Mouse (Mus musculus) neural tube, embryonic 13.5 days (tissue): Measurements from ENCODE around the gene C2cd4b. TPM values are rescaled to one million over a fixed set of nuclear protein-coding genes. Genes with fewer than 3 reads are reported as not detected.

Experiments
- ATAC-seq: fragments of 200-750 bp; cut with Nextera tagmentation; 2 replicates; pipeline ENCODE4 v1.8.0; 2017; ENCODE audit warnings: low read depth, mild to moderate bottlenecking, moderate TSS enrichment, moderate library complexity
- H3K27ac ChIP-seq: fragments of 300-500 bp; sonication (generic); replicated peaks from 2 replicates; pipeline ENCODE4 v1.5.1; 2015; ENCODE audit warnings: moderate library complexity, mild to moderate bottlenecking, inconsistent platforms
- H3K27me3 ChIP-seq: fragments of 300-500 bp; sonication (generic); 2 replicates; pipeline ENCODE4 v1.6.1; 2015; ENCODE audit warnings: mild to moderate bottlenecking, inconsistent platforms
- H3K36me3 ChIP-seq: fragments of 300-500 bp; sonication (generic); 2 replicates; pipeline ENCODE4 v1.6.1; 2015; ENCODE audit warnings: mild to moderate bottlenecking, inconsistent platforms
- H3K4me1 ChIP-seq: fragments of 300-500 bp; sonication (generic); replicated peaks from 2 replicates; pipeline ENCODE4 v1.6.1; 2015; ENCODE audit warnings: inconsistent platforms
- H3K4me2 ChIP-seq: fragments of 300-500 bp; sonication (generic); 2 replicates; pipeline ENCODE4 v1.6.1; 2015; ENCODE audit warnings: inconsistent platforms, mild to moderate bottlenecking, moderate library complexity
- H3K4me3 ChIP-seq: fragments of 300-500 bp; sonication (generic); 2 replicates; pipeline ENCODE4 v1.5.1; 2015; ENCODE audit warnings: mild to moderate bottlenecking, inconsistent platforms
- H3K9ac ChIP-seq: fragments of 300-500 bp; sonication (generic); 2 replicates; pipeline ENCODE4 v1.6.1; 2015; ENCODE audit warnings: moderate library complexity, mild to moderate bottlenecking, inconsistent platforms
- H3K9me3 ChIP-seq: fragments of 300-500 bp; sonication (generic); 2 replicates; pipeline ENCODE4 v1.6.1; 2016; ENCODE audit warnings: inconsistent platforms
- WGBS: fragments of 180-500 bp; shearing (Covaris S2); methylation state at CpG from one replicate; pipeline ENCODE4 v1.1.7; 2015; 5-methylcytosine and 5-hydroxymethylcytosine counted together
- polyA plus RNA-seq: library from polyadenylated mRNA; unstranded; fragments of >200 nt; fragmentation: Nextera tagmentation; extraction: Ambion mirVana; gene quantifications from 2 replicates; pipeline ENCODE4 v1.2.1, GENCODE M21; 2015

C2cd4b gene
- 0.53 and 0.73 TPM in 2 replicates for polyA plus RNA-seq

GRCm38 (mm10) chr9:67759163-67759955 is at the start of gene C2cd4b:
C2cd4b (plus strand) TSS chr9:67759437.
- Histone ChIP-seq H3K27me3 (peaks cover 33% of the 10 kb centered on the region), H3K36me3 (no peaks in the 10 kb centered on the region), H3K27ac (peak within 1 kb of the TSS; percentile 89), H3K4me1 (peaks cover 19% of the 10 kb centered on the region), H3K4me3 (peak within 1 kb of the TSS; percentile 67), H3K9me3 (no peaks in the 10 kb centered on the region), H3K4me2 (peak within 1 kb of the TSS; percentile 88), H3K9ac (peak within 1 kb of the TSS; percentile 79)
- 3% methylated on average over 49 of the region's 49 CpGs for WGBS
- peak; percentile 40 for ATAC-seq

GRCm38 (mm10) chr9:67711051-67711877 is 48.0 kb upstream of the C2cd4b start:
- Histone ChIP-seq H3K4me3 (no peak overlapping the region), H3K27me3 (no peaks in the 10 kb centered on the region), H3K9ac (no peak overlapping the region), H3K4me1 (no peaks in the 10 kb centered on the region), H3K36me3 (no peaks in the 10 kb centered on the region), H3K27ac (no peak overlapping the region), H3K9me3 (no peaks in the 10 kb centered on the region), H3K4me2 (no peak overlapping the region)
- ATAC-seq = no peak
- 43% methylated on average over 15 of the region's 15 CpGs for WGBS

- Histone ChIP-seq H3K4me2 (no peak overlapping the region), H3K9ac (no peak overlapping the region), H3K27me3 (no peaks in the 10 kb centered on the region), H3K4me3 (no peak overlapping the region), H3K9me3 (no peaks in the 10 kb centered on the region), H3K4me1 (no peaks in the 10 kb centered on the region), H3K36me3 (no peaks in the 10 kb centered on the region), H3K27ac (no peak overlapping the region)
- WGBS = 85% methylated on average over 9 of the region's 9 CpGs
- ATAC-seq = no peak
These were observed 47.1 kb upstream of the C2cd4b start for GRCm38 (mm10) chr9:67712146-67712545.

DNA sequence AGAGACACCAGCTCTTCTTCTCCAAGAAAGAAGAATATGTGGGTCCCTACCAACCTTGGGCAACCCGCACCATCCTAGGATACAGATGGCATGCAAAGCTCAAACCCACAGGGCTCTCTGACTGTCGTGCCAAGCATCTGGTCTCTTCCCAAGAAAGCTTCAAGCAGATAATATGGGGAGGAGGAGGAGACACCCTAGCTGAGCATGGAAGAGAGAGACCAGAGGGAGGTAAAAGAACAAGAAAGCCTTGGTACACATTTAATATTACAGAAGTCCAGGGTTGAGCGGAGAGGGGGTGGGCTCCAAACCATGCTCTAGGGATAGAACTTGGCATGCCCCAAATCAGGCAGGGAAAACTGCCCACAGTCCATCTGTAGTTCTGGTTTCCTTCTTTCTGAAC is 42.2 kb upstream of the C2cd4b start:
- H3K4me2 ChIP-seq = no peak overlapping the region
- WGBS = 90% methylated on average over 3 of the region's 3 CpGs
- no peaks in the 10 kb centered on the region for H3K27me3 ChIP-seq

DNA sequence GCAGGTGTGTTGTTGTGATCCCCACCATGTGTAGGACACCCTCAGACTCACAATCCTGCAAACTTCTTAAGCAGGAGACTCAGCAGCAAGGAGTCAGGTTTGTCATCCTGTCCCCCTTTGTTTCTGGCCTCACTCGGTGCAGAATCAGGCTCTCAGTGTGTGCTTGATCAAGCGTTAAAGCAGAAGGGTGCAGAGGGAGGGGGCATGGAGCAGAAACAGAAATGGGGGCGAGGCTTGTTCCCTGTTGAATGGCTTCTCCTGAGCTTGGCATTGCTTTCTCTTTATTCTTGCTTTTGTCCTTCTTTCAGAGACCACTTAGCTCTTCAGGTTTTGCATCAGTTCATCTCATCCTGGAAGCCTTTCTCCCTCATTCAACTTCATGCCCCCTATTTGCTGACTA is 40.6 kb upstream of the C2cd4b start:
- no peak overlapping the region for H3K27ac ChIP-seq
- H3K27me3 ChIP-seq = no peaks in the 10 kb centered on the region
- ATAC-seq = no peak
- no peak overlapping the region for H3K9ac ChIP-seq
- 24% methylated on average over 3 of the region's 3 CpGs for WGBS
- no peaks in the 10 kb centered on the region for H3K4me1 ChIP-seq
- no peaks in the 10 kb centered on the region for H3K36me3 ChIP-seq
- no peak overlapping the region for H3K4me2 ChIP-seq
- no peaks in the 10 kb centered on the region for H3K9me3 ChIP-seq
- no peak overlapping the region for H3K4me3 ChIP-seq

More for the DNA sequence above, 42.2 kb upstream of the C2cd4b start:
- Histone ChIP-seq H3K4me1 (no peaks in the 10 kb centered on the region), H3K9me3 (no peaks in the 10 kb centered on the region), H3K4me3 (no peak overlapping the region), H3K36me3 (no peaks in the 10 kb centered on the region), H3K27ac (no peak overlapping the region), H3K9ac (no peak overlapping the region)
- no peak for ATAC-seq

DNA sequence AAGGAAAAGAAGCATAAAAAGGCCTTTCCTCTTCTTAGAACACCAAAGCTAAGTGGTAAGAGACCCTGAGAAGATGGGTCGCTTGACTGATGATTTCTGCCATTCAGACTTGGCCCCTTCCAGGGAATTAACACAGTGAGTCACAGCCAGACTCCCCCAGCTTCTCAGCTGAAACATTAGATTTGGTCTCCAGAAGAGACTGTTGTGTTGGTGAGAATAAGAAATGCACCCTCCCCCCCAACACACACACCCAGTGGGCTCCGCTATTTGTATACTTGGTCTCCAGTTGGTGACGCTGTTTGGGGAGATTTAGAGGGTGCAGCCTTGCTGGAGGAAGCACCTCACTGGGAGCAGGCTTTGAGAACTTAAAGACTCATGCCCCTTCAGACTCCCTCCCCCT is 39.1 kb upstream of the C2cd4b start:
- H3K27ac ChIP-seq = no peak overlapping the region
- H3K27me3 ChIP-seq = no peaks in the 10 kb centered on the region
- no peak overlapping the region for H3K4me3 ChIP-seq
- no peak overlapping the region for H3K4me2 ChIP-seq
- no peak overlapping the region for H3K9ac ChIP-seq
- no peaks in the 10 kb centered on the region for H3K36me3 ChIP-seq
- H3K4me1 ChIP-seq = no peaks in the 10 kb centered on the region
- H3K9me3 ChIP-seq = no peaks in the 10 kb centered on the region
- WGBS = 84% methylated on average over 3 of the region's 3 CpGs
- ATAC-seq = no peak

DNA sequence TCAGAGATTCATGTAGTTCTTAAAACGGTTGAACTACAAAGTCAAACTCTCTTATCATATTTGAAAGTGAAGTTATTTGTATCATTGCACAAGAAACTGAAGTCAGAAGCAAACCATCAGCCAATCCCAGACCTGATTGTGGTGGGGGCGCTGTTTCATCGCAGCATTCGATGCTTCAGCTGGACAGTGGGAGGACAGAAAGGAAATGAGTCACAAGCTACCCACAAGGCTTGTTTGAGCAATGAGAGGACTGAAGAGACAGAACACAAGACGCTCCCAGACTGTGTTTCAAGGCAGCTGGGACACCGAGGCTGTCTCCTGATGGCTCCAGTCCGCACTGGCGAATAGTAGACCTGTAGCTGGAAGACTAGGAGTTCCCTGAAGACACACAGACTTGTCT is 36.9 kb upstream of the C2cd4b start:
- H3K9me3 ChIP-seq = no peaks in the 10 kb centered on the region
- 85% methylated on average over 8 of the region's 8 CpGs for WGBS
- ATAC-seq = no peak

DNA sequence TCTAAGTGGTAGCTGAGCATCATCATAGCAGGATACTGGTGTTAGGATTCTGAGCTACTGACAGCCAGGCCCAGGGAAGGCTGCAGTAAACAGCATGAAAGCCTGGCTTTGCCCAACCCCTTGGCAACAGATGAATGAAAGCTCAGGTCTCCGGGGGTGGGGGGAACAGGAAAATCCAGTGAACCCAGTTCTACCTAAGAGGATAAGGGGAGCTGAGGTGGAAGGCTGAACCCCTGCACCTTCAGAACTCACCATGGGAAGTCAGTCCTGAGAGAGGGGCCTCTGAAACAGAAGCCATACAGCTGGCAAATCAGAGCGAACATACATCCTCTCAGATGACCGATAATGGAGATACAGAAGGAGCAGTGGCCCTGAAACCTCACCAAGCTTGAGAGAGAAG is 34.0 kb upstream of the C2cd4b start:
- H3K9ac ChIP-seq = no peak overlapping the region
- 69% methylated on average over 3 of the region's 3 CpGs for WGBS
- H3K27ac ChIP-seq = no peak overlapping the region
- no peak overlapping the region for H3K4me2 ChIP-seq
- no peak overlapping the region for H3K4me3 ChIP-seq
- H3K36me3 ChIP-seq = no peaks in the 10 kb centered on the region
- ATAC-seq = no peak
- H3K4me1 ChIP-seq = no peaks in the 10 kb centered on the region
- no peaks in the 10 kb centered on the region for H3K9me3 ChIP-seq
- no peaks in the 10 kb centered on the region for H3K27me3 ChIP-seq

More for the DNA sequence above, 36.9 kb upstream of the C2cd4b start:
- Histone ChIP-seq H3K27ac (no peak overlapping the region), H3K4me1 (no peaks in the 10 kb centered on the region), H3K36me3 (no peaks in the 10 kb centered on the region), H3K27me3 (no peaks in the 10 kb centered on the region), H3K9ac (no peak overlapping the region), H3K4me3 (no peak overlapping the region), H3K4me2 (no peak overlapping the region)

DNA sequence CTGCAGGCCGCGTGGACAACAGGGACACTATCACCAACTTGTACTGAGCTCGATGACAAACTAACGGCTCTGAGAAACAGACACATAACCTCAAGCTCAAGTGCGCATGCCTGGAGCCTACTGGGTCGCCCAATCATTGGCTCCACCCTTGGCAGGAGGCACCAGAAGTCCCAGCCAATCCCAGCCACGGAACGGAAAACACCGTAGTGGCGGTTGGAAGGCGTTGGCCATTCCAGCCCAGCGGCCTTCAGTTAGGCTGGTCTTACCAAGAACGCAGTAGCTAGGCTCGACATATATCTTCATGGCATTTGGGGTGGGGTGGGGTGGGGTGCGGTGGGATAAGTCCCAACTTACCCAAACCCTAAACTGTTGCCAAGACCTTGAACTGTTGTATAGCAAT is 25.5 kb upstream of the C2cd4b start:
- no peaks in the 10 kb centered on the region for H3K4me1 ChIP-seq
- 94% methylated on average over 15 of the region's 15 CpGs for WGBS
- no peaks in the 10 kb centered on the region for H3K27me3 ChIP-seq
- no peaks in the 10 kb centered on the region for H3K36me3 ChIP-seq
- no peak overlapping the region for H3K9ac ChIP-seq
- no peak for ATAC-seq
- H3K9me3 ChIP-seq = no peaks in the 10 kb centered on the region
- no peak overlapping the region for H3K4me3 ChIP-seq
- H3K4me2 ChIP-seq = no peak overlapping the region
- no peak overlapping the region for H3K27ac ChIP-seq

GRCm38 (mm10) chr9:67735426-67735825 is 23.8 kb upstream of the C2cd4b start:
- no peak overlapping the region for H3K4me3 ChIP-seq
- no peaks in the 10 kb centered on the region for H3K36me3 ChIP-seq
- no peak overlapping the region for H3K27ac ChIP-seq
- no peak for ATAC-seq
- 61% methylated on average over 11 of the region's 11 CpGs for WGBS
- H3K4me1 ChIP-seq = no peaks in the 10 kb centered on the region
- no peak overlapping the region for H3K9ac ChIP-seq
- H3K9me3 ChIP-seq = no peaks in the 10 kb centered on the region
- no peak overlapping the region for H3K4me2 ChIP-seq
- H3K27me3 ChIP-seq = no peaks in the 10 kb centered on the region

DNA sequence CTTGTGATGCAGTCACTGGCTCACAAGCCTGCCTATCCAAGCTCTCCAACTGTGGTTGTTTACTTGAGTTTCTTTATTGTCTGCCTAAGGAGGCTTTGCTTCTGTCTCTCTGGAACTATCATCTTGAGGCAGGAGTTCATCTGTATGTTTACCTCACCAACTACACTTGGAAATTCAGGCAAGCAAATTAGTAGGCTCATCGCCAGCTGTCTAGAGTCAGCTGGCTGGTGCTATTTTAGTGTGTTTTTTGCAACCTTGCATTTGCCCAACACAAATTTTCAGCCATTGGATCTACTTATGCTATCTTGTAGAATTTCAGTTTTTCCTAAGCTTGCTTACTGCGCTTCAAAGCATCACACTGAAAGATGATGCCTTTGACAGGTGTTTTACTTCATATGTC is 18.0 kb upstream of the C2cd4b start:
- no peak overlapping the region for H3K27ac ChIP-seq
- H3K4me3 ChIP-seq = no peak overlapping the region
- H3K9me3 ChIP-seq = no peaks in the 10 kb centered on the region
- no peaks in the 10 kb centered on the region for H3K36me3 ChIP-seq
- H3K27me3 ChIP-seq = no peaks in the 10 kb centered on the region
- no peak overlapping the region for H3K4me2 ChIP-seq
- no peak for ATAC-seq
- WGBS = 93% methylated on average over 2 of the region's 2 CpGs
- H3K9ac ChIP-seq = no peak overlapping the region
- no peaks in the 10 kb centered on the region for H3K4me1 ChIP-seq

DNA sequence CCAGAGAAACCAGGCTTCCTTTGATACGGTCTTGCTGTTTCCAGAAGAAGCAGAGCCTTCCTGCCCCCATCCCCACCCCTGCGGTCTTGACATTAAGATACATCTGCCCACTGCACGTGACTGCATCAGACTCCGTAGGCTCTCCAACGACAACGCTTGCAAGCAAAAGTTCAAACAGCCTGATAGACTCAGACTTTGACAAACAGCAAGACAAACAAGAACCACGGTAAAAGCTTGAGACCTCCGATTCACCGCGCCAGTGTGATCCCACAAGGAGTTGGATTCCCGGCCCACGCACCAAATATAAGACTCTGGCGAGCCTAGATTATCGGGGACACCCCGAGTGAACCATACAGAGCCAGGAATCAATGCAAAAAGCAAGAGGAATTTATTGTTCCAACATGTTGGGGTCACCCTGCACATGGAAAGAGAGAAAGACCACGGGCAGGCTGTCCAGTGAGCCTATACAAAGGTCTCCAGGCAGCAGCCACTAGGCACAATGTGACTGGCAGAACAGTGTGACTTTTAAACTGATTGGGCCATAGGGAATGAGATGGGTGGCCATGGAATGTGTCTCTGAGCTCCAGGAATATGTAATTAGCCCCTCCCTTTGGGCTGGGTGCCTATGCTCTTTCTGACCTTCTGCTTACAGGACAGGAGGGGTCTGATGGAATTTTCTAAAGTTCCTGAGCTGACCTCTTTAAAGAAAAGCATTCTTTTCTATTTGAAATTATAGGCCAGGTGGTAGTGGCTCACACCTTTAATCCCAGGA is 5.6 kb upstream of the C2cd4b start:
- Histone ChIP-seq H3K27me3 (peaks cover 11% of the 10 kb centered on the region; the same call in 1 of the 2 replicates), H3K27ac (no peak overlapping the region), H3K9me3 (no peaks in the 10 kb centered on the region), H3K4me2 (no peak overlapping the region), H3K4me1 (0 out of 2 replicates have a peak, but pooled peaks cover under 1% of the 10 kb centered on the region), H3K9ac (no peak overlapping the region), H3K36me3 (no peaks in the 10 kb centered on the region), H3K4me3 (no peak overlapping the region)
- 85% methylated on average over 16 of the region's 16 CpGs for WGBS
- ATAC-seq = no peak
